Mouse (Mus musculus) adrenal gland, adult (tissue): ENCODE measurements around the gene Parn.

Experiments used
- DNase-seq, 2 experiments: peaks; one replicate each; pipeline ENCODE4 v3.0.0; 2022 to 2023; ENCODE audit warnings: low spot score in 1 of 2; ENCODE audit not compliant: inconsistent age in 2 of 2

Parn gene

GRCm38 (mm10) chr16:13556954-13557470, 111.0 kb downstream of the Parn start:
- peak in 1 of 2 experiments; percentile 42 for DNase-seq

GRCm38 (mm10) chr16:13556446-13556845, 111.5 kb downstream of the Parn start:
- no peak for DNase-seq

- DNase-seq = no peak
These were observed 117.3 kb downstream of the Parn start for GRCm38 (mm10) chr16:13550667-13551066.

- DNase-seq = no peak
These were observed 118.0 kb downstream of the Parn start for GRCm38 (mm10) chr16:13549976-13550375.

- DNase-seq = no peak
These were observed 126.2 kb downstream of the Parn start for GRCm38 (mm10) chr16:13541816-13542215.

GRCm38 (mm10) chr16:13541121-13541747, 126.7 kb downstream of the Parn start:
- DNase-seq = no peak

- DNase-seq = no peak
These were observed 128.9 kb downstream of the Parn start for GRCm38 (mm10) chr16:13538933-13539648.

- DNase-seq = no peak
These were observed 129.6 kb downstream of the Parn start for GRCm38 (mm10) chr16:13538213-13538932.

GRCm38 (mm10) chr16:13536404-13536803, 131.6 kb downstream of the Parn start:
- no peak for DNase-seq

GRCm38 (mm10) chr16:13535856-13536255, 132.1 kb downstream of the Parn start:
- DNase-seq = no peak

GRCm38 (mm10) chr16:13532840-13533239, 135.1 kb downstream of the Parn start:
- DNase-seq = peak; percentile 15 to 73

GRCm38 (mm10) chr16:13531279-13531678, 136.7 kb downstream of the Parn start:
- DNase-seq = peak in 1 of 2 experiments; percentile 41

GRCm38 (mm10) chr16:13521359-13521758, 146.6 kb downstream of the Parn start:
- peak in 1 of 2 experiments; percentile 13 for DNase-seq

- no peak for DNase-seq
These were observed 147.7 kb downstream of the Parn start for GRCm38 (mm10) chr16:13520301-13520700.

- no peak for DNase-seq
These were observed 151.8 kb downstream of the Parn start for GRCm38 (mm10) chr16:13516214-13516613.

- DNase-seq = no peak
These were observed 152.4 kb downstream of the Parn start for GRCm38 (mm10) chr16:13515524-13515923.

- peak; percentile 70 to 87 for DNase-seq
These were observed 162.9 kb downstream of the Parn start for GRCm38 (mm10) chr16:13505055-13505454.

- DNase-seq = no peak
These were observed 163.5 kb downstream of the Parn start for GRCm38 (mm10) chr16:13504476-13504875.

GRCm38 (mm10) chr16:13498923-13499322, 169.0 kb downstream of the Parn start:
- peak in 1 of 2 experiments; percentile 58 for DNase-seq

- peak; percentile 31 to 90 for DNase-seq
These were observed 174.0 kb downstream of the Parn start for GRCm38 (mm10) chr16:13493981-13494380.

GRCm38 (mm10) chr16:13492996-13493395, 175.0 kb downstream of the Parn start:
- peak in 1 of 2 experiments; percentile 47 for DNase-seq

GRCm38 (mm10) chr16:13491776-13492175, 176.2 kb downstream of the Parn start:
- no peak for DNase-seq
